Mouse (Mus musculus) embryonic fibroblast, embryonic 13.5 days (primary cell): Measurements from ENCODE around the gene Plcd3. TPM values are rescaled to one million over a fixed set of nuclear protein-coding genes. Genes with fewer than 3 reads are reported as not detected.

Experiments
- H3K27ac ChIP-seq: 2 replicates; pipeline ENCODE4 v1.5.1; 2012; ENCODE audit warnings: low read length, control low read depth, inconsistent platforms; ENCODE audit not compliant: insufficient read depth
- H3K4me1 ChIP-seq: 2 replicates; pipeline ENCODE4 v1.6.1; 2011; ENCODE audit warnings: low read length; ENCODE audit not compliant: control insufficient read depth, insufficient read depth
- H3K4me3 ChIP-seq: 2 replicates; pipeline ENCODE4 v1.5.1; 2011; ENCODE audit warnings: mild to moderate bottlenecking, control low read depth, low read length; ENCODE audit not compliant: insufficient read depth
- CTCF ChIP-seq: IDR thresholded peaks from 2 replicates; pipeline ENCODE4 v1.5.1; 2011; ENCODE audit warnings: mild to moderate bottlenecking, control low read depth, low read length, moderate library complexity, borderline replicate concordance; ENCODE audit not compliant: insufficient read depth
- POLR2A ChIP-seq: IDR thresholded peaks from 2 replicates; pipeline ENCODE4 v1.6.1; 2011; ENCODE audit warnings: low read depth, mild to moderate bottlenecking, control low read depth, low read length, moderate library complexity
- polyA plus RNA-seq: library from polyadenylated mRNA; stranded (reverse); fragments of >200 nt; gene quantifications from 2 replicates; pipeline ENCODE4 v1.2.4, GENCODE M21; 2011; ENCODE audit warnings: low read depth; ENCODE audit not compliant: missing spikeins, insufficient read length

Gene Plcd3
- 5.6 and 7.1 TPM in 2 replicates for polyA plus RNA-seq

- Histone ChIP-seq H3K27ac (peak within 1 kb of the TSS; percentile 36), H3K4me3 (peak within 1 kb of the TSS; percentile 52), H3K4me1 (peaks cover 15% of the 10 kb centered on the region)
- TF ChIP-seq CTCF (no peak), POLR2A (peak; percentile 89)
These were observed at the start of gene Plcd3, which contains the start of gene Acbd4 for GRCm38 (mm10) chr11:103101481-103101865. Plcd3 (minus strand) TSS chr11:103101658. Acbd4 (plus strand) TSS chr11:103101682.

- Histone ChIP-seq H3K27ac (no peak overlapping the region), H3K4me3 (no peak overlapping the region), H3K4me1 (peaks cover 4% of the 10 kb centered on the region)
- TF ChIP-seq POLR2A = no peak
- TF ChIP-seq CTCF = no peak
These were observed 48.3 kb upstream of the Plcd3 start for GRCm38 (mm10) chr11:103149771-103150170.

GRCm38 (mm10) chr11:103147766-103148165 is 46.3 kb upstream of the Plcd3 start:
- no peak for TF ChIP-seq POLR2A
- TF ChIP-seq CTCF = no peak
- no peak overlapping the region for H3K4me3 ChIP-seq

GRCm38 (mm10) chr11:103146386-103146785 is 44.9 kb upstream of the Plcd3 start:
- H3K4me3 ChIP-seq = no peak overlapping the region
- peaks cover 14% of the 10 kb centered on the region for H3K4me1 ChIP-seq
- TF ChIP-seq POLR2A (no peak), CTCF (no peak)
- H3K27ac ChIP-seq = no peak overlapping the region

More at GRCm38 (mm10) chr11:103147766-103148165, 46.3 kb upstream of the Plcd3 start:
- H3K27ac ChIP-seq = no peak overlapping the region
- H3K4me1 ChIP-seq = peaks cover 9% of the 10 kb centered on the region

GRCm38 (mm10) chr11:103144309-103145285 is 43.1 kb upstream of the Plcd3 start:
- no peak for TF ChIP-seq POLR2A
- no peak for TF ChIP-seq CTCF
- Histone ChIP-seq H3K27ac (peak overlapping the region; percentile 38), H3K4me1 (peaks cover 15% of the 10 kb centered on the region), H3K4me3 (no peak overlapping the region)

- H3K4me3 ChIP-seq = no peak overlapping the region
- TF ChIP-seq POLR2A (peak; percentile 10; the same call in 1 of the 2 replicates), CTCF (no peak)
- no peak overlapping the region for H3K27ac ChIP-seq
- H3K4me1 ChIP-seq = peaks cover 15% of the 10 kb centered on the region
These were observed 41.2 kb upstream of the Plcd3 start for GRCm38 (mm10) chr11:103142441-103143182.

GRCm38 (mm10) chr11:103141944-103142255 is 40.4 kb upstream of the Plcd3 start:
- Histone ChIP-seq H3K4me3 (no peak overlapping the region), H3K27ac (peak overlapping the region; percentile 84), H3K4me1 (peaks cover 15% of the 10 kb centered on the region)
- TF ChIP-seq POLR2A = no peak

- Histone ChIP-seq H3K4me3 (no peak overlapping the region), H3K27ac (peak overlapping the region; percentile 84), H3K4me1 (peaks cover 15% of the 10 kb centered on the region)
- TF ChIP-seq CTCF (no peak), POLR2A (peak; percentile 42)
These were observed 39.9 kb upstream of the Plcd3 start for GRCm38 (mm10) chr11:103141101-103141943.

- no peak for TF ChIP-seq CTCF
- TF ChIP-seq POLR2A = 0 out of 2 replicates have a peak, but pooled peaks have one; percentile 5
- H3K27ac ChIP-seq = peak overlapping the region; percentile 84
These were observed 39.3 kb upstream of the Plcd3 start for GRCm38 (mm10) chr11:103140763-103141100.

More at GRCm38 (mm10) chr11:103140763-103141100, 39.3 kb upstream of the Plcd3 start:
- Histone ChIP-seq H3K4me1 (peaks cover 15% of the 10 kb centered on the region), H3K4me3 (no peak overlapping the region)
